Mouse (Mus musculus) limb, embryonic 12.5 days (tissue): ENCODE data around the gene Swi5. TPM values are rescaled to one million over a fixed set of nuclear protein-coding genes. Genes with fewer than 3 reads are reported as not detected.
A peak's percentile ranks its signal among the peaks of the same experiment; 100 is the strongest.

ENCODE experiments used
- ATAC-seq: fragments of 200-750 bp; cut with Nextera tagmentation; 2 replicates; pipeline ENCODE4 v1.8.0; 2017; ENCODE audit warnings: low read depth, moderate TSS enrichment; ENCODE audit not compliant: insufficient number of reproducible peaks, insufficient read depth, low FRiP score, low TSS enrichment
- H3K27ac ChIP-seq: fragments of 300-500 bp; sonication (generic); 2 replicates; pipeline ENCODE4 v1.5.1; 2016; ENCODE audit warnings: mild to moderate bottlenecking, moderate library complexity
- H3K27me3 ChIP-seq: fragments of 300-500 bp; sonication (generic); 2 replicates; pipeline ENCODE4 v1.6.1; 2016; ENCODE audit warnings: mild to moderate bottlenecking, moderate library complexity
- H3K36me3 ChIP-seq: fragments of 300-500 bp; sonication (generic); 2 replicates; pipeline ENCODE4 v1.6.1; 2016; ENCODE audit warnings: mild to moderate bottlenecking, moderate library complexity
- H3K4me1 ChIP-seq: fragments of 300-500 bp; sonication (generic); replicated peaks from 2 replicates; pipeline ENCODE4 v1.6.1; 2016
- H3K4me2 ChIP-seq: fragments of 300-500 bp; sonication (generic); 2 replicates; pipeline ENCODE4 v1.6.1; 2016; ENCODE audit warnings: mild to moderate bottlenecking, moderate library complexity
- H3K4me3 ChIP-seq: fragments of 300-500 bp; sonication (generic); replicated peaks from 2 replicates; pipeline ENCODE4 v1.5.1; 2016; ENCODE audit warnings: mild to moderate bottlenecking
- H3K9ac ChIP-seq: fragments of 300-500 bp; sonication (generic); replicated peaks from 2 replicates; pipeline ENCODE4 v1.6.1; 2016; ENCODE audit warnings: mild to moderate bottlenecking, moderate library complexity
- H3K9me3 ChIP-seq: fragments of 300-500 bp; sonication (generic); 2 replicates; pipeline ENCODE4 v1.6.1; 2016; ENCODE audit warnings: mild to moderate bottlenecking, moderate library complexity
- WGBS: fragments of 180-500 bp; shearing (Covaris S2); methylation state at CpG from one replicate; pipeline ENCODE4 v1.1.7; 2016; 5-methylcytosine and 5-hydroxymethylcytosine counted together
- polyA plus RNA-seq: library from polyadenylated mRNA; unstranded; fragments of >200 nt; fragmentation: Nextera tagmentation; extraction: Ambion mirVana; gene quantifications from 2 replicates; pipeline ENCODE4 v1.2.1, GENCODE M21; 2016

The Swi5 gene
- polyA plus RNA-seq, 1 experiment from 2014 or later, result 439 TPM

GRCm38 (mm10) chr2:32319586-32320580 lies 32.0 kb upstream of the Swi5 start:
- Histone ChIP-seq H3K27me3 (no peaks in the 10 kb centered on the region), H3K4me1 (peaks cover 64% of the 10 kb centered on the region), H3K4me2 (peak overlapping the region; percentile 93), H3K27ac (peak overlapping the region; percentile 100), H3K9me3 (no peaks in the 10 kb centered on the region), H3K36me3 (peaks cover 29% of the 10 kb centered on the region), H3K9ac (0 out of 2 replicates have a peak overlapping the region, but pooled peaks have one; percentile 94), H3K4me3 (peak overlapping the region; percentile 63)
- WGBS, result 13% methylated on average over 9 of the region's 9 CpGs
- peak; percentile 48 for ATAC-seq

- Histone ChIP-seq H3K9me3 (no peaks in the 10 kb centered on the region), H3K27me3 (no peaks in the 10 kb centered on the region), H3K9ac (peak overlapping the region; percentile 94), H3K4me2 (peak overlapping the region; percentile 93), H3K36me3 (peaks cover 27% of the 10 kb centered on the region), H3K27ac (peak overlapping the region; percentile 100), H3K4me1 (peaks cover 68% of the 10 kb centered on the region), H3K4me3 (peak overlapping the region; percentile 63)
- WGBS, result 36% methylated on average over 14 of the region's 14 CpGs
- no peak for ATAC-seq
Observed at GRCm38 (mm10) chr2:32318709-32319585, 31.1 kb upstream of the Swi5 start.

- Histone ChIP-seq H3K4me3 (peak overlapping the region; percentile 63), H3K36me3 (peaks cover 26% of the 10 kb centered on the region), H3K27ac (peak overlapping the region; percentile 100), H3K9ac (peak overlapping the region; percentile 94), H3K4me1 (peaks cover 72% of the 10 kb centered on the region), H3K9me3 (no peaks in the 10 kb centered on the region), H3K27me3 (no peaks in the 10 kb centered on the region), H3K4me2 (peak overlapping the region; percentile 93)
- peak; percentile 80 for ATAC-seq
- under 1% methylated on average over 19 of the region's 19 CpGs for WGBS
Observed at GRCm38 (mm10) chr2:32317791-32318417, 30.0 kb upstream of the Swi5 start.

GRCm38 (mm10) chr2:32316887-32317656 lies 29.2 kb upstream of the Swi5 start:
- Histone ChIP-seq H3K9ac (peak overlapping the region; percentile 94; the same call in 1 of the 2 replicates), H3K36me3 (peaks cover 25% of the 10 kb centered on the region), H3K27me3 (no peaks in the 10 kb centered on the region), H3K4me1 (peaks cover 78% of the 10 kb centered on the region), H3K27ac (peak overlapping the region; percentile 100), H3K4me3 (peak overlapping the region; percentile 63), H3K4me2 (peak overlapping the region; percentile 93), H3K9me3 (no peaks in the 10 kb centered on the region)
- ATAC-seq, result peak; percentile 61
- 18% methylated on average over 20 of the region's 20 CpGs for WGBS

- Histone ChIP-seq H3K4me1 (peaks cover 80% of the 10 kb centered on the region), H3K4me3 (0 out of 2 replicates have a peak overlapping the region, but pooled peaks have one; percentile 9), H3K36me3 (peaks cover 28% of the 10 kb centered on the region), H3K9me3 (no peaks in the 10 kb centered on the region), H3K4me2 (peak overlapping the region; percentile 93), H3K9ac (peak overlapping the region; percentile 50), H3K27ac (peak overlapping the region; percentile 100), H3K27me3 (no peaks in the 10 kb centered on the region)
- no peak for ATAC-seq
- WGBS, result 3% methylated on average over 8 of the region's 8 CpGs
Observed at GRCm38 (mm10) chr2:32315751-32316150, 27.9 kb upstream of the Swi5 start.

GRCm38 (mm10) chr2:32314831-32315230 lies 27.0 kb upstream of the Swi5 start:
- Histone ChIP-seq H3K4me3 (no peak overlapping the region), H3K9ac (no peak overlapping the region), H3K9me3 (no peaks in the 10 kb centered on the region), H3K36me3 (peaks cover 38% of the 10 kb centered on the region), H3K4me1 (peaks cover 80% of the 10 kb centered on the region), H3K27ac (peak overlapping the region; percentile 100), H3K27me3 (no peaks in the 10 kb centered on the region), H3K4me2 (peak overlapping the region; percentile 93; the same call in 1 of the 2 replicates)
- no peak for ATAC-seq
- 92% methylated on average over 14 of the region's 14 CpGs for WGBS

GRCm38 (mm10) chr2:32312318-32312964 lies 24.6 kb upstream of the Swi5 start:
- peaks cover 60% of the 10 kb centered on the region for H3K36me3 ChIP-seq
- H3K4me1 ChIP-seq, result peaks cover 67% of the 10 kb centered on the region
- H3K27ac ChIP-seq, result peak overlapping the region; percentile 90
- H3K4me2 ChIP-seq, result peak overlapping the region; percentile 99
- peak; percentile 15; the same call in 1 of the 2 replicates for ATAC-seq
- no peaks in the 10 kb centered on the region for H3K27me3 ChIP-seq
- WGBS, result 2% methylated on average over 54 of the region's 56 CpGs
- peak overlapping the region; percentile 83 for H3K4me3 ChIP-seq
- H3K9ac ChIP-seq, result peak overlapping the region; percentile 87
- H3K9me3 ChIP-seq, result no peaks in the 10 kb centered on the region

GRCm38 (mm10) chr2:32311443-32312317 lies 23.8 kb upstream of the Swi5 start:
- Histone ChIP-seq H3K4me1 (peaks cover 59% of the 10 kb centered on the region), H3K36me3 (peaks cover 67% of the 10 kb centered on the region), H3K27me3 (no peaks in the 10 kb centered on the region), H3K4me3 (peak overlapping the region; percentile 83), H3K4me2 (peak overlapping the region; percentile 99), H3K9me3 (no peaks in the 10 kb centered on the region), H3K9ac (peak overlapping the region; percentile 87), H3K27ac (peak overlapping the region; percentile 90)
- ATAC-seq, result no peak
- 7% methylated on average over 39 of the region's 42 CpGs for WGBS
